Comparison of ENCODE assay signal across 8 mouse cellular contexts in the genomic region with DNA sequence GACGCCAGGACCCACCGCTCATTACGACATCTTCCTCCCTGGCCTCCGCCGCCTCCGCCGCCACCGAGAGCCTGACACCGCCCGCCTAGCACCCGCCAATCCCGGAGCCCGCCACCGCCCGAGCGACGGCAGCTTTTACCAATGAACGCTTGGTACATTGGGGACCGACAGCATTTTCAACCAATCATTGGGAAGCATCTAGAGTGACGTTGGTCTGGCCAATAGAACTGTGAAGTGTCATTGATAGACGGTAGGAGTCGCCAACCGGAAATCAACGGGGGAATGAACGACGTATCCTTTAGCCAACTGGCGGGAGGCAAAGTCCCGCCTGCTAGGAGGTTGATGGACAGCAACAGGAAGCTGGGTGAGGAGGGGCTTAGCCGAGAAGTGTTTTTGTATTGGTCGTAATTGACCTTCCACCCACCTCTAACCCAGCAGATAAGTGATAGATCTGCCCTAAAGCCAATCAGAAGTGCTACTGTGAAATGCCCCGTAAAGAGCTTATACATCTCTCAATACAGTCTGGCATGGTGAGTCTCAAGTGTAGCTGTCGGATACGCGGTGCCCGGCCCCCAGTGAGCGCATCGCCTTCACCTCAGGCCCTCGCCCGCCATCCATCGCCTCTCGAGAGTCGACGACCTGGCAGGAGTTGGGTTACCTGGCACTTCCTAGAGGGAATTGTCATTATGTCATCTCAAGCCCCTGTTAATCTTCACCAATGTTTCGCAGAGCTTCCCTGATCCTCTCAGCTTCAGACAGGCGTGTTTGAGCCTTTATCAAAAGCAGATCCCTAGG. TPM values are rescaled to one million over a fixed set of nuclear protein-coding genes. Genes with fewer than 3 reads are reported as not detected.
DNase-seq lines count a peak whose midpoint lies in the region; ATAC-seq lines count a peak whose summit lies in the region.

No protein-coding gene starts in this region.

- no peaks in the 10 kb centered on the region for H3K27me3 ChIP-seq in hindbrain, embryonic 11.5 days (ENCODE audit: control insufficient read depth, insufficient read depth, low read length)

- ATAC-seq in hindbrain, embryonic 11.5 days (ENCODE audit: low FRiP score): peak; percentile 99

- H3K9ac ChIP-seq in hindbrain, embryonic 11.5 days (ENCODE audit: low read depth, low read length): peak overlapping the region; percentile 94

- no peaks in the 10 kb centered on the region for H3K9me3 ChIP-seq in hindbrain, embryonic 11.5 days (ENCODE audit: control insufficient read depth, low read length)

- DNase-seq in NIH3T3 (ENCODE audit: low read depth): peak; percentile 99
- peak; percentile 100 for DNase-seq in cerebellum, adult 9-11 months
- peak; percentile 100 for DNase-seq in frontal cortex, adult 2 months (ENCODE audit: extremely low spot score in 1 of 2, low spot score in 1 of 2)
- peak; percentile 97 for DNase-seq in hindbrain, embryonic 11.5 days (ENCODE audit: low spot score)
- DNase-seq in layer of hippocampus, postnatal 10 days (ENCODE audit: low spot score in 2 of 2): peak; percentile 98 to 99
- peak; percentile 99 for DNase-seq in lung, postnatal 10 days
- peak; percentile 98 for DNase-seq in ovary, postnatal 36 days (ENCODE audit: low spot score)
- peak; percentile 98 for DNase-seq in thymus, postnatal 25 days

- peak overlapping the region; percentile 94 for H3K4me3 ChIP-seq in hindbrain, embryonic 11.5 days (ENCODE audit: low read depth, low read length)

- under 1% methylated on average over 45 of the region's 45 CpGs for WGBS in hindbrain, embryonic 11.5 days

- peaks cover 10% of the 10 kb centered on the region for H3K4me1 ChIP-seq in hindbrain, embryonic 11.5 days (replicated peaks; ENCODE audit: control insufficient read depth, insufficient read depth, low read length)

- peak overlapping the region; percentile 76 for H3K4me2 ChIP-seq in hindbrain, embryonic 11.5 days (replicated peaks; ENCODE audit: low read depth, low read length)

- H3K36me3 ChIP-seq in hindbrain, embryonic 11.5 days (ENCODE audit: control insufficient read depth, insufficient read depth, low read length): no peaks in the 10 kb centered on the region

- peak overlapping the region; percentile 95 for H3K27ac ChIP-seq in hindbrain, embryonic 11.5 days (ENCODE audit: low read depth, low read length)

RNA-seq across cellular contexts. Expression of gene Sp2, which starts 5.0 kb away (rescaled TPM):
- 11.5 and 12.1 TPM in 2 replicates for polyA plus RNA-seq in frontal cortex, adult 2 months (2012; rRNA removed)
- 17.8 and 22.1 TPM in 2 replicates for polyA plus RNA-seq in hindbrain, embryonic 11.5 days (2014; fragmentation: Nextera tagmentation; extraction: Ambion mirVana)
- total RNA-seq in layer of hippocampus, postnatal 10 days (2021): 10 to 100 TPM; 11.5 to 12.0 TPM

RNA-seq across cellular contexts. Expression of gene Pnpo, which starts 34.0 kb away (rescaled TPM):
- polyA plus RNA-seq in frontal cortex, adult 2 months (2012; rRNA removed): 34.9 and 35.9 TPM in 2 replicates
- 26.0 and 29.5 TPM in 2 replicates for polyA plus RNA-seq in hindbrain, embryonic 11.5 days (2014; fragmentation: Nextera tagmentation; extraction: Ambion mirVana)
- 10 to 100 TPM; 28.0 to 28.8 TPM for total RNA-seq in layer of hippocampus, postnatal 10 days (2021)

RNA-seq across cellular contexts. Expression of gene Sp6, which starts 35.4 kb away (rescaled TPM):
- polyA plus RNA-seq in frontal cortex, adult 2 months (2012; rRNA removed): 0.50 and 0.62 TPM in 2 replicates
- polyA plus RNA-seq in hindbrain, embryonic 11.5 days (2014; fragmentation: Nextera tagmentation; extraction: Ambion mirVana): 0.07 TPM in 1 of 2 replicates, not detected in the other
- 1 to 10 TPM; 1.4 TPM for total RNA-seq in layer of hippocampus, postnatal 10 days (2021)

RNA-seq across cellular contexts. Expression of gene Prr15l, which starts 49.9 kb away (rescaled TPM):
- polyA plus RNA-seq in frontal cortex, adult 2 months (2012; rRNA removed): not detected in 2 replicates
- 0.82 and 1.1 TPM in 2 replicates for polyA plus RNA-seq in hindbrain, embryonic 11.5 days (2014; fragmentation: Nextera tagmentation; extraction: Ambion mirVana)
- not detected for total RNA-seq in layer of hippocampus, postnatal 10 days (2021)

RNA-seq across cellular contexts. Expression of gene Scrn2, which starts 51.9 kb away (rescaled TPM):
- 6.1 and 6.3 TPM in 2 replicates for polyA plus RNA-seq in frontal cortex, adult 2 months (2012; rRNA removed)
- polyA plus RNA-seq in hindbrain, embryonic 11.5 days (2014; fragmentation: Nextera tagmentation; extraction: Ambion mirVana): 19.4 and 21.7 TPM in 2 replicates
- 1 to 10 TPM; 5.2 to 6.3 TPM for total RNA-seq in layer of hippocampus, postnatal 10 days (2021)

Comparison
In these comparisons a context has a peak if more than half of its experiments do, and no peak if none do; other contexts are left out.
1. Peak in every context shown above with its lines: DNase-seq, ATAC-seq, H3K4me3 ChIP-seq and H3K27ac ChIP-seq.